Mouse (Mus musculus): Measurements from ENCODE around the gene Serpina3k.
"Not testable (repeated sequence)": the region's sequence is repeated elsewhere in the genome, so short reads cannot be mapped to it uniquely, and the experiment has no call there.

Serpina3k gene

GRCm38 (mm10) chr12:104388477-104388876, 50.2 kb downstream of the Serpina3k start:
- no peak for DNase-seq (ENCODE audit: low read depth, low spot score)

GRCm38 (mm10) chr12:104391057-104391456, 52.8 kb downstream of the Serpina3k start:
- DNase-seq (ENCODE audit: low read depth, low spot score) = not testable (repeated sequence)

Data from forelimb bud, embryonic 11.5 days (tissue).